ENCODE assay signal across 16 mouse cellular contexts in the genomic region with DNA sequence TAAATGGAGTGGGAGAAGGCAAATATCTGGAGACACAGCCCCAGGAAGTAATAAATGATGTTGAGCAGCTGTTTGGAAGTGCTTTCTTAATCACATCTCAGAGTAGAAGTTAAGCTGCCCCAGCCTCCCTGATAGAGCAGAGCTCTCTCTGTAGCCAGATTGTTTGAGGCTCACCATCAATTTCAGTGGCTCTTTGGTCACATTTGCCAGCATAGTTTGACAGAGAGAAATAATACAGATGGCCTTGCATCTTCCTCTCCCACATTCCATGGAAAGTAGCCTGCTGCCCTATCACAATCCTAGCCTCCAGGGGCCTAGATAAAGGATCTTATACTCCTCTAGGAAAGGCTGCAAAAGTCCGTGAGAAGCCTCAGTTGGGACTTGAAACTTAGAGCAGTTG.
A peak's percentile ranks its signal among the peaks of the same experiment; 100 is the strongest.
DNase-seq lines count a peak whose midpoint lies in the region; ATAC-seq and TF ChIP-seq lines count a peak whose summit lies in the region.
"Had no signal": no experiment of that assay in that cellular context is flagged by ENCODE, and none has a peak within 500 bp of the region (broad histone marks: within the 10 kb centered on the region; RNA-seq: fewer than 3 reads in every experiment).

No protein-coding gene starts in this region.

- ATAC-seq in intestine, embryonic 14.5 days (replicated peaks; ENCODE audit: low FRiP score, low TSS enrichment, low read depth) = 0 out of 2 replicates have a peak, but pooled peaks have one; percentile 58
- ATAC-seq in intestine, postnatal 0 days = no peak
- peak; percentile 24; the same call in 1 of the 2 replicates for ATAC-seq in kidney, embryonic 15.5 days (replicated peaks; ENCODE audit: low FRiP score)
- ATAC-seq in frontal cortex, adult (ENCODE audit: low TSS enrichment) = no peak
- ATAC-seq in forebrain, embryonic 13.5 days = no peak

- TF ChIP-seq CTCF in intestine, postnatal 0 days (IDR thresholded peaks at IDR 0.05; ENCODE audit: low read depth) = no peak

- no peak overlapping the region for H3K4me3 ChIP-seq in intestine, embryonic 14.5 days (ENCODE audit: low read depth, low read length)
- H3K4me3 ChIP-seq in intestine, postnatal 0 days (ENCODE audit: low read depth, low read length) = no peak overlapping the region
- no peak overlapping the region for H3K4me3 ChIP-seq in kidney, embryonic 15.5 days (replicated peaks)
- H3K4me3 ChIP-seq in forebrain, embryonic 13.5 days = no peak overlapping the region
- H3K4me3 ChIP-seq: hindbrain, embryonic 15.5 days; megakaryocyte, embryonic 14.5 days had no signal

- no peaks in the 10 kb centered on the region for H3K9me3 ChIP-seq in intestine, embryonic 14.5 days (ENCODE audit: control insufficient read depth, low read length)
- H3K9me3 ChIP-seq in intestine, postnatal 0 days (ENCODE audit: control insufficient read depth) = no peaks in the 10 kb centered on the region
- no peaks in the 10 kb centered on the region for H3K9me3 ChIP-seq in kidney, embryonic 15.5 days (replicated peaks)
- no peaks in the 10 kb centered on the region for H3K9me3 ChIP-seq in forebrain, embryonic 13.5 days (replicated peaks)
- H3K9me3 ChIP-seq: hindbrain, embryonic 15.5 days had no signal

- peak overlapping the region; percentile 73 for H3K27ac ChIP-seq in intestine, embryonic 14.5 days (ENCODE audit: low read depth)
- H3K27ac ChIP-seq in intestine, postnatal 0 days (ENCODE audit: low read depth, low read length) = no peak overlapping the region
- H3K27ac ChIP-seq in kidney, embryonic 15.5 days = peak overlapping the region; percentile 78
- no peak overlapping the region for H3K27ac ChIP-seq in forebrain, embryonic 13.5 days
- H3K27ac ChIP-seq: hindbrain, embryonic 15.5 days had no signal

- no peak for DNase-seq in intestine, embryonic 14.5 days (ENCODE audit: low spot score)
- peak; percentile 6 for DNase-seq in lung, postnatal 36 days
- no peak for DNase-seq in lung, postnatal 14 days
- no peak for DNase-seq in spleen, postnatal 4 days (ENCODE audit: low spot score in 2 of 2)
- DNase-seq: adrenal gland, adult 2 months; B cell, adult 2 months; cerebellum, adult 8-10 months; gastrocnemius, postnatal 36 days; retina, postnatal 1 day had no signal

- peaks cover 12% of the 10 kb centered on the region; the same call in 1 of the 2 replicates for H3K4me1 ChIP-seq in intestine, embryonic 14.5 days (replicated peaks; ENCODE audit: control insufficient read depth, insufficient read depth, low read length)
- H3K4me1 ChIP-seq in intestine, postnatal 0 days (replicated peaks; ENCODE audit: control insufficient read depth, insufficient read depth, low read length) = no peaks in the 10 kb centered on the region
- peaks cover 26% of the 10 kb centered on the region for H3K4me1 ChIP-seq in kidney, embryonic 15.5 days
- peaks cover 4% of the 10 kb centered on the region; the same call in 1 of the 2 replicates for H3K4me1 ChIP-seq in forebrain, embryonic 13.5 days
- H3K4me1 ChIP-seq: hindbrain, embryonic 15.5 days; megakaryocyte, embryonic 14.5 days had no signal

- H3K9ac ChIP-seq in intestine, embryonic 14.5 days (ENCODE audit: low read length) = no peak overlapping the region
- no peak overlapping the region for H3K9ac ChIP-seq in intestine, postnatal 0 days (ENCODE audit: low read depth, low read length)
- no peak overlapping the region for H3K9ac ChIP-seq in kidney, embryonic 15.5 days
- no peak overlapping the region for H3K9ac ChIP-seq in forebrain, embryonic 13.5 days
- H3K9ac ChIP-seq: hindbrain, embryonic 15.5 days had no signal

- H3K36me3 ChIP-seq in intestine, embryonic 14.5 days (ENCODE audit: control insufficient read depth, insufficient read depth, low read length) = no peaks in the 10 kb centered on the region
- H3K36me3 ChIP-seq in intestine, postnatal 0 days (ENCODE audit: control insufficient read depth, insufficient read depth) = no peaks in the 10 kb centered on the region
- H3K36me3 ChIP-seq in kidney, embryonic 15.5 days = no peaks in the 10 kb centered on the region
- no peaks in the 10 kb centered on the region for H3K36me3 ChIP-seq in forebrain, embryonic 13.5 days (ENCODE audit: poor library complexity, severe bottlenecking)
- H3K36me3 ChIP-seq: hindbrain, embryonic 15.5 days had no signal

- H3K27me3 ChIP-seq in intestine, embryonic 14.5 days (replicated peaks; ENCODE audit: control insufficient read depth, insufficient read depth, low read length) = no peaks in the 10 kb centered on the region
- H3K27me3 ChIP-seq in intestine, postnatal 0 days (replicated peaks; ENCODE audit: control insufficient read depth, insufficient read depth, low read length) = no peaks in the 10 kb centered on the region
- H3K27me3 ChIP-seq in kidney, embryonic 15.5 days = no peaks in the 10 kb centered on the region
- no peaks in the 10 kb centered on the region for H3K27me3 ChIP-seq in forebrain, embryonic 13.5 days
- H3K27me3 ChIP-seq: hindbrain, embryonic 15.5 days had no signal

- WGBS in intestine, embryonic 14.5 days = 32% methylated on average over 1 of the region's 1 CpGs
- 62% methylated on average over 1 of the region's 1 CpGs for WGBS in intestine, postnatal 0 days
- WGBS in kidney, embryonic 15.5 days = 65% methylated on average over 1 of the region's 1 CpGs
- 78% methylated on average over 1 of the region's 1 CpGs for WGBS in forebrain, embryonic 13.5 days

- no peak overlapping the region for H3K4me2 ChIP-seq in intestine, embryonic 14.5 days (ENCODE audit: low read length)
- H3K4me2 ChIP-seq in intestine, postnatal 0 days (replicated peaks; ENCODE audit: low read depth) = no peak overlapping the region
- no peak overlapping the region for H3K4me2 ChIP-seq in kidney, embryonic 15.5 days
- H3K4me2 ChIP-seq in forebrain, embryonic 13.5 days = no peak overlapping the region
- H3K4me2 ChIP-seq: hindbrain, embryonic 15.5 days; liver, embryonic 11.5 days had no signal

Comparison
In these comparisons a context has a peak if more than half of its experiments do, and no peak if none do; other contexts are left out.
1. ATAC-seq: peak in intestine, embryonic 14.5 days (single experiment) and kidney, embryonic 15.5 days (single experiment); none in intestine, postnatal 0 days (single experiment), frontal cortex, adult (single experiment) and forebrain, embryonic 13.5 days (single experiment).
2. H3K27ac ChIP-seq: peak in intestine, embryonic 14.5 days (single experiment) and kidney, embryonic 15.5 days (single experiment); none in intestine, postnatal 0 days (single experiment) and forebrain, embryonic 13.5 days (single experiment).